Mouse (Mus musculus) CH12.LX (cell line): ENCODE measurements around the gene Maml1. TPM values are rescaled to one million over a fixed set of nuclear protein-coding genes. Genes with fewer than 3 reads are reported as not detected.

ENCODE experiments used
- DNase-seq: peaks from one replicate; pipeline ENCODE4 v3.0.0-alpha.2; 2013; ENCODE audit errors: extremely low read depth
- H3K27ac ChIP-seq: 2 replicates; pipeline ENCODE4 v1.5.1; 2012; ENCODE audit warnings: low read depth, mild to moderate bottlenecking, control low read depth, moderate library complexity; ENCODE audit not compliant: insufficient read depth
- H3K27me3 ChIP-seq: replicated peaks from 2 replicates; pipeline ENCODE3; 2012; ENCODE audit warnings: inconsistent platforms
- H3K36me3 ChIP-seq, 2 experiments: replicated peaks in 1 of 2; 2 replicates each; pipeline versions ENCODE3 to v1.6.1; 2012; ENCODE audit warnings: inconsistent platforms in 1 of 2, low read length in 1 of 2, mild to moderate bottlenecking in 1 of 2, mixed read lengths in 1 of 2, moderate library complexity in 1 of 2; ENCODE audit not compliant: control insufficient read depth in 1 of 2, insufficient read depth in 1 of 2
- H3K4me1 ChIP-seq, 2 experiments: 2 replicates each; pipeline ENCODE4 v1.6.1; 2012; ENCODE audit warnings: inconsistent platforms in 1 of 2, moderate library complexity in 1 of 2; ENCODE audit not compliant: insufficient read depth in 2 of 2, control insufficient read depth in 1 of 2
- H3K4me2 ChIP-seq: 2 replicates; pipeline ENCODE4 v1.6.1; 2012; ENCODE audit warnings: low read depth, mild to moderate bottlenecking, control low read depth; ENCODE audit not compliant: poor library complexity, insufficient read depth, severe bottlenecking
- H3K4me3 ChIP-seq, 3 experiments: fragments of 150-350 bp in 1 of 3; sonication (generic) in 1 of 3; replicated peaks in 1 of 3; 2 replicates each; pipeline versions ENCODE3 to v1.5.1; 2011 to 2012; ENCODE audit warnings: low read depth in 2 of 3, low read length in 2 of 3, mild to moderate bottlenecking in 2 of 3, moderate library complexity in 2 of 3, control low read depth in 1 of 3, improper control_type of control experiment in 1 of 3, inconsistent platforms in 1 of 3, mixed read lengths in 1 of 3; ENCODE audit not compliant: poor library complexity in 1 of 3
- H3K79me2 ChIP-seq: replicated peaks from 2 replicates; pipeline ENCODE4 v1.6.1; 2012; ENCODE audit warnings: mild to moderate bottlenecking, moderate library complexity; ENCODE audit not compliant: control insufficient read depth, poor library complexity, insufficient read depth, severe bottlenecking; ENCODE audit errors: extremely low read depth
- H3K9ac ChIP-seq: 2 replicates; pipeline ENCODE4 v1.6.1; 2012; ENCODE audit warnings: low read depth, mild to moderate bottlenecking, control low read depth, moderate library complexity; ENCODE audit not compliant: insufficient read depth
- H3K9me3 ChIP-seq: replicated peaks from 2 replicates; pipeline ENCODE3; 2012; ENCODE audit warnings: low read length, inconsistent platforms, mixed read lengths
- BHLHE40 ChIP-seq: IDR thresholded peaks from 2 replicates; pipeline ENCODE4 v1.6.1; 2011; ENCODE audit warnings: mild to moderate bottlenecking, low read depth, low read length, improper control_type of control experiment
- CHD1 ChIP-seq: IDR thresholded peaks from 2 replicates; pipeline ENCODE4 v1.6.1; 2012; ENCODE audit warnings: low read depth, low read length, improper control_type of control experiment, inconsistent platforms
- CHD2 ChIP-seq: IDR thresholded peaks from 2 replicates; pipeline ENCODE4 v1.6.1; 2011; ENCODE audit warnings: low read length, improper control_type of control experiment
- CTCF ChIP-seq, 2 experiments: IDR thresholded peaks in 1 of 2; conservative IDR thresholded peaks in 1 of 2; 2 replicates each; pipeline ENCODE4 v1.5.1; 2011 to 2012; ENCODE audit warnings: low read depth in 2 of 2, low read length in 2 of 2, improper control_type of control experiment in 1 of 2, inconsistent platforms in 1 of 2, mild to moderate bottlenecking in 1 of 2, moderate library complexity in 1 of 2
- E2F4 ChIP-seq: IDR thresholded peaks from 2 replicates; pipeline ENCODE4 v1.6.1; 2011; ENCODE audit warnings: low read depth, low read length, improper control_type of control experiment; ENCODE audit not compliant: insufficient replicate concordance
- ELF1 ChIP-seq: IDR thresholded peaks from 2 replicates; pipeline ENCODE4 v1.6.1; 2014; ENCODE audit warnings: low read depth, mild to moderate bottlenecking, inconsistent platforms, low read length, improper control_type of control experiment
- EP300 ChIP-seq: IDR thresholded peaks from 2 replicates; pipeline ENCODE4 v1.6.1; 2011; ENCODE audit warnings: low read length, improper control_type of control experiment
- ETS1 ChIP-seq: conservative IDR thresholded peaks from 2 replicates; pipeline ENCODE4 v1.6.1; 2012; ENCODE audit warnings: low read depth, mild to moderate bottlenecking, inconsistent platforms, low read length, improper control_type of control experiment, moderate library complexity
- GABPA ChIP-seq: IDR thresholded peaks from 2 replicates; pipeline ENCODE4 v1.6.1; 2012; ENCODE audit warnings: low read depth, low read length, improper control_type of control experiment, inconsistent platforms; ENCODE audit not compliant: insufficient replicate concordance
- HCFC1 ChIP-seq: IDR thresholded peaks from 2 replicates; pipeline ENCODE4 v1.6.1; 2012; ENCODE audit warnings: low read depth, mild to moderate bottlenecking, inconsistent platforms, low read length, improper control_type of control experiment
- IRF4 ChIP-seq: IDR thresholded peaks from 2 replicates; pipeline ENCODE4 v1.6.1; 2014; ENCODE audit warnings: low read depth, mild to moderate bottlenecking, inconsistent platforms, low read length, improper control_type of control experiment
- JUN ChIP-seq: IDR thresholded peaks from 2 replicates; pipeline ENCODE4 v1.6.1; 2011; ENCODE audit warnings: low read depth, mild to moderate bottlenecking, low read length, improper control_type of control experiment, moderate library complexity; ENCODE audit not compliant: insufficient read depth
- JUND ChIP-seq: conservative IDR thresholded peaks from 2 replicates; pipeline ENCODE4 v1.6.1; 2011; ENCODE audit warnings: low read depth, low read length, improper control_type of control experiment
- KAT2A ChIP-seq: IDR thresholded peaks from 2 replicates; pipeline ENCODE4 v1.6.1; 2012; ENCODE audit warnings: low read length, improper control_type of control experiment, inconsistent platforms; ENCODE audit not compliant: insufficient replicate concordance
- MAFK ChIP-seq: IDR thresholded peaks from 2 replicates; pipeline ENCODE4 v1.6.1; 2011; ENCODE audit warnings: low read length, improper control_type of control experiment; ENCODE audit not compliant: insufficient replicate concordance
- MAX ChIP-seq: IDR thresholded peaks from 2 replicates; pipeline ENCODE4 v1.6.1; 2011; ENCODE audit warnings: low read length, improper control_type of control experiment
- MAZ ChIP-seq: IDR thresholded peaks from 2 replicates; pipeline ENCODE4 v1.6.1; 2012; ENCODE audit warnings: low read depth, mild to moderate bottlenecking, inconsistent platforms, low read length, improper control_type of control experiment, moderate library complexity
- MEF2A ChIP-seq: IDR thresholded peaks from 2 replicates; pipeline ENCODE4 v1.6.1; 2014; ENCODE audit warnings: low read depth, mild to moderate bottlenecking, inconsistent platforms, low read length, improper control_type of control experiment, borderline replicate concordance
- MXI1 ChIP-seq: IDR thresholded peaks from 2 replicates; pipeline ENCODE4 v1.6.1; 2011; ENCODE audit warnings: mild to moderate bottlenecking, low read depth, low read length, improper control_type of control experiment
- MYC ChIP-seq: IDR thresholded peaks from 2 replicates; pipeline ENCODE4 v1.6.1; 2011; ENCODE audit warnings: low read depth, mild to moderate bottlenecking, improper control_type of control experiment, low read length
- NELFE ChIP-seq: IDR thresholded peaks from 2 replicates; pipeline ENCODE4 v1.6.1; 2011; ENCODE audit warnings: low read depth, low read length, improper control_type of control experiment
- NRF1 ChIP-seq: IDR thresholded peaks from 2 replicates; pipeline ENCODE4 v1.6.1; 2014; ENCODE audit warnings: low read depth, mild to moderate bottlenecking, inconsistent platforms, low read length, improper control_type of control experiment, moderate library complexity
- PAX5 ChIP-seq: IDR thresholded peaks from 2 replicates; pipeline ENCODE4 v1.6.1; 2012; ENCODE audit warnings: low read length, inconsistent platforms, mixed read lengths
- POLR2A ChIP-seq: IDR thresholded peaks from 2 replicates; pipeline ENCODE4 v1.6.1; 2011; ENCODE audit warnings: low read depth, mild to moderate bottlenecking, improper control_type of control experiment, low read length
- POLR2AphosphoS2 ChIP-seq: IDR thresholded peaks from 2 replicates; pipeline ENCODE4 v1.6.1; 2011; ENCODE audit warnings: low read depth, low read length, improper control_type of control experiment
- RAD21 ChIP-seq: IDR thresholded peaks from 2 replicates; pipeline ENCODE4 v1.6.1; 2011; ENCODE audit warnings: low read depth, mild to moderate bottlenecking, low read length, improper control_type of control experiment, moderate library complexity
- RCOR1 ChIP-seq: conservative IDR thresholded peaks from 2 replicates; pipeline ENCODE4 v1.6.1; 2012; ENCODE audit warnings: low read depth, mild to moderate bottlenecking, inconsistent platforms, low read length, improper control_type of control experiment
- SIN3A ChIP-seq: IDR thresholded peaks from 2 replicates; pipeline ENCODE4 v1.6.1; 2012; ENCODE audit warnings: low read length, improper control_type of control experiment, inconsistent platforms
- SMC3 ChIP-seq: IDR thresholded peaks from 2 replicates; pipeline ENCODE4 v1.6.1; 2011; ENCODE audit warnings: low read depth, low read length, improper control_type of control experiment
- TBP ChIP-seq: conservative IDR thresholded peaks from 2 replicates; pipeline ENCODE4 v1.6.1; 2011; ENCODE audit warnings: low read depth, low read length, improper control_type of control experiment
- TCF12 ChIP-seq: IDR thresholded peaks from 2 replicates; pipeline ENCODE4 v1.6.1; 2014; ENCODE audit warnings: low read depth, mild to moderate bottlenecking, inconsistent platforms, low read length, improper control_type of control experiment
- UBTF ChIP-seq: IDR thresholded peaks from 2 replicates; pipeline ENCODE4 v1.6.1; 2012; ENCODE audit warnings: low read depth, mild to moderate bottlenecking, inconsistent platforms, low read length, improper control_type of control experiment, moderate library complexity
- USF1 ChIP-seq: IDR thresholded peaks from 2 replicates; pipeline ENCODE4 v1.6.1; 2014; ENCODE audit warnings: low read depth, mild to moderate bottlenecking, inconsistent platforms, low read length, improper control_type of control experiment
- USF2 ChIP-seq: conservative IDR thresholded peaks from 2 replicates; pipeline ENCODE4 v1.6.1; 2011; ENCODE audit warnings: low read depth, low read length, improper control_type of control experiment
- ZC3H11A ChIP-seq: IDR thresholded peaks from 2 replicates; pipeline ENCODE4 v1.6.1; 2012; ENCODE audit warnings: low read depth, mild to moderate bottlenecking, inconsistent platforms, low read length, improper control_type of control experiment
- ZKSCAN1 ChIP-seq: IDR thresholded peaks from 2 replicates; pipeline ENCODE4 v1.6.1; 2012; ENCODE audit warnings: low read depth, inconsistent platforms, low read length, improper control_type of control experiment, borderline replicate concordance
- ZMIZ1 ChIP-seq: IDR thresholded peaks from 2 replicates; pipeline ENCODE4 v1.6.1; 2012; ENCODE audit warnings: low read depth, mild to moderate bottlenecking, inconsistent platforms, low read length, improper control_type of control experiment
- ZNF384 ChIP-seq: IDR thresholded peaks from 2 replicates; pipeline ENCODE4 v1.6.1; 2012; ENCODE audit warnings: low read depth, low read length, improper control_type of control experiment, inconsistent platforms
- dilution Hi-C: fragments of 300-500 bp; cut with MboI; formaldehyde crosslinking; loops from 2 replicates; pipeline ENCODE4 v1.14.3; 2020; ENCODE audit warnings: low sequenced_read_pairs; ENCODE audit not compliant: extremely low pct_unique_long_range_greater_than_20kb, extremely low pct_ligation_motif_present
- in situ Hi-C: fragments of 300-500 bp; cut with MboI; formaldehyde crosslinking; loops from 3 replicates; pipeline ENCODE4 v1.14.3; 2019; ENCODE audit warnings: low sequenced_read_pairs, low pct_ligation_motif_present, low pct_unique_long_range_greater_than_20kb, mixed read lengths
- polyA plus RNA-seq: library from polyadenylated mRNA; unstranded; fragments of >175 nt; gene quantifications from 2 replicates; pipeline ENCODE4 v1.2.1, GENCODE M21; 2012; ENCODE audit warnings: low read depth; ENCODE audit not compliant: insufficient read length
- total RNA-seq, 2 experiments: library from RNA; depleted of rRNA; stranded (reverse); fragments of 300-350 nt in 1 of 2; fragments of >200 nt in 1 of 2; gene quantifications; 2 replicates each; pipeline ENCODE4 v1.2.3; 2012 to 2014

The Maml1 gene
- total and polyA plus RNA-seq, 3 experiments, result 2.2 to 9.7 (median 5.4) TPM

GRCm38 (mm10) chr11:50216724-50217366 is 75.3 kb downstream of the Maml1 start:
- H3K27ac ChIP-seq, result no peak overlapping the region
- TF ChIP-seq POLR2AphosphoS2 (no peak), NELFE (no peak), ETS1 (no peak), USF1 (no peak), ZC3H11A (no peak), ZNF384 (no peak), SIN3A (no peak), RAD21 (no peak), TCF12 (0 out of 2 replicates have a peak, but pooled peaks have one; percentile 16), GABPA (no peak), HCFC1 (no peak), IRF4 (peak; percentile 86), MEF2A (no peak), ZKSCAN1 (no peak), USF2 (no peak), NRF1 (no peak), POLR2A (no peak), CHD2 (no peak), ZMIZ1 (no peak), BHLHE40 (no peak), MXI1 (0 out of 2 replicates have a peak, but pooled peaks have one; percentile 1), RCOR1 (no peak), MAX (no peak), PAX5 (no peak), MAZ (no peak), ELF1 (no peak), KAT2A (no peak), TBP (0 out of 2 replicates have a peak, but pooled peaks have one; percentile 21), UBTF (no peak), JUND (no peak), E2F4 (no peak), MYC (no peak), CHD1 (no peak), SMC3 (no peak), MAFK (no peak), JUN (no peak), CTCF (conservative IDR thresholded peaks at IDR 0.05 in 1 of 2, IDR thresholded peaks at IDR 0.05 in 1 of 2; ENCODE audit: low read depth in 2 of 2, low read length in 2 of 2) (no peak), EP300 (peak; percentile 63)
- peaks cover 0 to 15% of the 10 kb centered on the region in 2 experiments for H3K36me3 ChIP-seq

More at GRCm38 (mm10) chr11:50216724-50217366, 75.3 kb downstream of the Maml1 start:
- in situ Hi-C loops (no loop called here), dilution Hi-C loops (no loop called here)
- Histone ChIP-seq H3K4me3 (no peak overlapping the region), H3K4me2 (0 out of 2 replicates have a peak overlapping the region, but pooled peaks have one; percentile 10), H3K27me3 (no peaks in the 10 kb centered on the region), H3K79me2 (no peaks in the 10 kb centered on the region), H3K4me1 (peaks cover 27 to 67% of the 10 kb centered on the region in 2 experiments), H3K9me3 (no peaks in the 10 kb centered on the region), H3K9ac (no peak overlapping the region; the same call in 1 of the 2 replicates)
- DNase-seq, result no peak
